Mouse (Mus musculus): ENCODE measurements around the gene Usp35. TPM values are rescaled to one million over a fixed set of nuclear protein-coding genes. Genes with fewer than 3 reads are reported as not detected.

Gene Usp35
- polyA plus RNA-seq, 1 experiment = 14.6 TPM

DNA sequence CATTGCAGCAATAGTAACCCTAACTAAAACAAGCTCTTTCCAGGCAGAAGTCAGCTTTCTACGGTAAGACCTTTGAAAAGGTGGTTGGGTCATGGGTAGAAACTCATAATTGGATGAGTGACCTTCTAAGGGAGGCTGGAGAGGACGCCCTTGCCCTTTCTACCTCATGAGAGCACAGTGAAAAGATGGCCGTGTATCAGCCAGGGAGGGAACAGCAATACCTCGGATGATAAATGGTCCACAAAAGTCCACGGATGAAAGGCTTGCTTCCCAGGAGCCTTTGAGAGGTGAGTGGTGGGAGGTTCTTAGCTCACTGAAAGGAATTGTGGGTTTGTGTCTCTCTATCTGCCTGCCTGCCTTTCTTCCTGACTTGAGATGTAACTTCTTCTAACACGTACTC is 21.5 kb upstream of the Usp35 start:
- 93% methylated on average over 6 of the region's 6 CpGs for WGBS
- TF ChIP-seq CTCF (IDR thresholded peaks at IDR 0.05; ENCODE audit: extremely low read depth, insufficient read length, insufficient replicate concordance, low read depth, low read length) (no peak), POLR2A (IDR thresholded peaks at IDR 0.05; ENCODE audit: low read depth, low read length) (no peak)
- Histone ChIP-seq H3K27ac (ENCODE audit: insufficient read depth, low read depth, low read length) (no peak overlapping the region), H3K4me1 (ENCODE audit: control insufficient read depth, insufficient read depth, insufficient read length, low read length) (peaks cover 4% of the 10 kb centered on the region; the same call in 1 of the 2 replicates), H3K36me3 (ENCODE audit: control insufficient read depth, insufficient read depth, low read length) (no peaks in the 10 kb centered on the region), H3K4me3 (ENCODE audit: low read depth, low read length) (no peak overlapping the region), H3K27me3 (ENCODE audit: control insufficient read depth, insufficient read depth, low read length) (no peaks in the 10 kb centered on the region)

DNA sequence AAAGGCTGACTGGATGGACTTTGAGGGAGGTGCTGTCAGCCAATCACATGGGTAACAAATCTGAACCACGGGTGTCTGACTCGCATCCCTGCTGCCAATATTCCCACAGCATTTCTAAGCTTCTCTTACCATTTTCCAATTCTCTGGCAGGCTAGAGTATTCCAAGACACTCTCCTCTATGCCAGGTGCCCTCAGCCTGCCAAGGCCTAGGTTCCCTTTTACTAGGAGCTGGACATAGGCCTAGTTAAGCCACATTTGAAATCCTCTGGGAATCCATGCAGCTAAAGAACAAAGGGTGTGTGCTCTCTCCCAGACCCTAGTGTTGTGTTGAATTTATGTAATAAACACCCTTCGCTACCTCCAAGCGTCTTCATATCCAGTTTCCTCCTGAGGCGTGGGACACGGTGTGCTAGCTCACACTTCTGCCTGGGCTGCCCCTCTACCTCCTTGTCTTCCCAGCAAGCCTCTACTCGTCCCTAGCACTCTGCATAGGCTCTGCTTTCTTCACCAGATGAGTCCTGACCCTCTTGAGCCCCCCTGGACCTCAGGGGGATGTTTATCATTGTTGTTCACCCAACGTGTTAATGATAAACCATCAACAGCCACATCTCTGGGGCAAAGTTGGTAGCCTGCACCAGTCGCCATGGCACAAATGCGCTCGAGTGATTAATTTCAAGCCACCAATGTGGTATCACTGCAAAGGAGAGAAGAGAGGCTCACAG is 20.1 kb upstream of the Usp35 start:
- H3K27me3 ChIP-seq (ENCODE audit: control insufficient read depth, insufficient read depth, low read length) = no peaks in the 10 kb centered on the region
- H3K36me3 ChIP-seq (ENCODE audit: control insufficient read depth, insufficient read depth, low read length) = peaks cover 4% of the 10 kb centered on the region
- no peak for TF ChIP-seq CTCF (IDR thresholded peaks at IDR 0.05; ENCODE audit: extremely low read depth, insufficient read length, insufficient replicate concordance, low read depth, low read length)
- TF ChIP-seq POLR2A (IDR thresholded peaks at IDR 0.05; ENCODE audit: low read depth, low read length) = no peak
- H3K27ac ChIP-seq (ENCODE audit: insufficient read depth, low read depth, low read length) = no peak overlapping the region
- H3K4me3 ChIP-seq (ENCODE audit: low read depth, low read length) = no peak overlapping the region
- 90% methylated on average over 11 of the region's 11 CpGs for WGBS
- H3K4me1 ChIP-seq (ENCODE audit: control insufficient read depth, insufficient read depth, insufficient read length, low read length) = peaks cover 4% of the 10 kb centered on the region; the same call in 1 of the 2 replicates

- H3K4me3 ChIP-seq (ENCODE audit: low read depth, low read length) = no peak overlapping the region
- H3K27me3 ChIP-seq (ENCODE audit: control insufficient read depth, insufficient read depth, low read length) = no peaks in the 10 kb centered on the region
- H3K27ac ChIP-seq (ENCODE audit: insufficient read depth, low read depth, low read length) = no peak overlapping the region
- WGBS = 94% methylated on average over 5 of the region's 5 CpGs
- peaks cover 4% of the 10 kb centered on the region for H3K36me3 ChIP-seq (ENCODE audit: control insufficient read depth, insufficient read depth, low read length)
- peaks cover 4% of the 10 kb centered on the region; the same call in 1 of the 2 replicates for H3K4me1 ChIP-seq (ENCODE audit: control insufficient read depth, insufficient read depth, insufficient read length, low read length)
- no peak for TF ChIP-seq CTCF (IDR thresholded peaks at IDR 0.05; ENCODE audit: extremely low read depth, insufficient read length, insufficient replicate concordance, low read depth, low read length)
Measured at GRCm38 (mm10) chr7:97350891-97351290, 19.1 kb upstream of the Usp35 start.

DNA sequence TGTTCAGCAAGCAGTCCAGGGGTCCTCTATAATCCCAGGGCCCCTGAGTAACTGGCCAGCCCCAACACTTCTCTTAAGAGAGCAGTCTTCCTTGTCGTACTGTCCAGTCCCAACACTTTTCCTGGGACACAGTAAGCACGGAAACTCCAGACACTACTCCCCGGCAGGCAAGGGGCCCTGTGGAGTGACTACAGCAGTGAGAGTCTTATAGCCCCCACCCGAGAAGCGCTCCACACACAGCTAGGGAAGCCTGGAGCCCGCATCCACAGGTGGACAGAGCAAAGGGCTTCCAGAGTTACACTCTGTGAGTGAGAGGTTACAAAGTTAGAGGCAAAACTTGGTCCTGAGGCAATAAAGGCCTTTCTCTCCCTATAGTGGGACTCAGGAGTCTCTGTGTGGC is 17.6 kb upstream of the Usp35 start:
- Histone ChIP-seq H3K4me3 (ENCODE audit: low read depth, low read length) (no peak overlapping the region), H3K36me3 (ENCODE audit: control insufficient read depth, insufficient read depth, low read length) (peaks cover 4% of the 10 kb centered on the region), H3K27me3 (ENCODE audit: control insufficient read depth, insufficient read depth, low read length) (no peaks in the 10 kb centered on the region), H3K4me1 (ENCODE audit: control insufficient read depth, insufficient read depth, insufficient read length, low read length) (no peaks in the 10 kb centered on the region), H3K27ac (ENCODE audit: insufficient read depth, low read depth, low read length) (no peak overlapping the region)
- WGBS = 95% methylated on average over 6 of the region's 6 CpGs
- no peak for TF ChIP-seq CTCF (IDR thresholded peaks at IDR 0.05; ENCODE audit: extremely low read depth, insufficient read length, insufficient replicate concordance, low read depth, low read length)
- TF ChIP-seq POLR2A (IDR thresholded peaks at IDR 0.05; ENCODE audit: low read depth, low read length) = no peak

GRCm38 (mm10) chr7:97348836-97349235 is 17.0 kb upstream of the Usp35 start:
- WGBS = 87% methylated on average over 5 of the region's 5 CpGs
- H3K27me3 ChIP-seq (ENCODE audit: control insufficient read depth, insufficient read depth, low read length) = no peaks in the 10 kb centered on the region

GRCm38 (mm10) chr7:97348318-97348717 is 16.5 kb upstream of the Usp35 start:
- Histone ChIP-seq H3K4me1 (ENCODE audit: control insufficient read depth, insufficient read depth, insufficient read length, low read length) (peaks cover 3% of the 10 kb centered on the region; the same call in 1 of the 2 replicates), H3K27ac (ENCODE audit: insufficient read depth, low read depth, low read length) (no peak overlapping the region), H3K27me3 (ENCODE audit: control insufficient read depth, insufficient read depth, low read length) (no peaks in the 10 kb centered on the region), H3K4me3 (ENCODE audit: low read depth, low read length) (no peak overlapping the region), H3K36me3 (ENCODE audit: control insufficient read depth, insufficient read depth, low read length) (peaks cover 4% of the 10 kb centered on the region)
- WGBS = 96% methylated on average over 3 of the region's 3 CpGs
- TF ChIP-seq CTCF (IDR thresholded peaks at IDR 0.05; ENCODE audit: extremely low read depth, insufficient read length, insufficient replicate concordance, low read depth, low read length) = no peak
- no peak for TF ChIP-seq POLR2A (IDR thresholded peaks at IDR 0.05; ENCODE audit: low read depth, low read length)

More at GRCm38 (mm10) chr7:97348836-97349235, 17.0 kb upstream of the Usp35 start:
- Histone ChIP-seq H3K36me3 (ENCODE audit: control insufficient read depth, insufficient read depth, low read length) (peaks cover 4% of the 10 kb centered on the region), H3K4me1 (ENCODE audit: control insufficient read depth, insufficient read depth, insufficient read length, low read length) (no peaks in the 10 kb centered on the region), H3K27ac (ENCODE audit: insufficient read depth, low read depth, low read length) (no peak overlapping the region), H3K4me3 (ENCODE audit: low read depth, low read length) (no peak overlapping the region)
- TF ChIP-seq POLR2A (IDR thresholded peaks at IDR 0.05; ENCODE audit: low read depth, low read length) (no peak), CTCF (IDR thresholded peaks at IDR 0.05; ENCODE audit: extremely low read depth, insufficient read length, insufficient replicate concordance, low read depth, low read length) (no peak)

DNA sequence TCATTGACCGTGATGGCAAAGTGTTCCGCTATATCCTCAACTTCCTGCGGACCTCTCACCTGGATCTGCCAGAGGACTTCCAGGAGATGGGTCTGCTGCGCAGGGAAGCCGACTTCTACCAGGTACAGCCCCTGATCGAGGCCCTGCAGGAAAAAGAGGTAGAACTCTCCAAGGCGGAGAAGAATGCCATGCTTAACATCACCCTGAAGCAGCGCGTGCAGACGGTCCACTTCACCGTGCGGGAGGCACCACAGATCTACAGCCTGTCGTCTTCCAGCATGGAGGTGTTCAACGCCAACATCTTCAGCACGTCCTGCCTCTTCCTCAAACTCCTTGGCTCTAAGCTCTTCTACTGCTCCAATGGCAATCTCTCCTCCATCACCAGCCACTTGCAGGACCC is 15.6 kb upstream of the Usp35 start:
- H3K4me3 ChIP-seq (ENCODE audit: low read depth, low read length) = no peak overlapping the region
- peaks cover 3% of the 10 kb centered on the region; the same call in 1 of the 2 replicates for H3K4me1 ChIP-seq (ENCODE audit: control insufficient read depth, insufficient read depth, insufficient read length, low read length)
- TF ChIP-seq CTCF (IDR thresholded peaks at IDR 0.05; ENCODE audit: extremely low read depth, insufficient read length, insufficient replicate concordance, low read depth, low read length) (no peak), POLR2A (IDR thresholded peaks at IDR 0.05; ENCODE audit: low read depth, low read length) (no peak)
- H3K27ac ChIP-seq (ENCODE audit: insufficient read depth, low read depth, low read length) = no peak overlapping the region
- WGBS = over 99% methylated on average over 15 of the region's 15 CpGs
- peaks cover 4% of the 10 kb centered on the region for H3K36me3 ChIP-seq (ENCODE audit: control insufficient read depth, insufficient read depth, low read length)
- H3K27me3 ChIP-seq (ENCODE audit: control insufficient read depth, insufficient read depth, low read length) = no peaks in the 10 kb centered on the region

All from small intestine, adult 2 months (tissue).